Mouse (Mus musculus): ENCODE results near the gene BC037034.

GRCm38 (mm10) chr5:138260051-138260450 is 3.8 kb downstream of the BC037034 start:
- TF ChIP-seq MYC (IDR thresholded peaks at IDR 0.05; ENCODE audit: low read depth, low read length) (no peak), CTCF (conservative IDR thresholded peaks at IDR 0.05 in 1 of 2, IDR thresholded peaks at IDR 0.05 in 1 of 2; ENCODE audit: low read depth in 2 of 2, low read length in 2 of 2) (no peak), TCF12 (IDR thresholded peaks at IDR 0.05; ENCODE audit: low read depth, low read length) (no peak), UBTF (IDR thresholded peaks at IDR 0.05; ENCODE audit: low read depth, low read length) (no peak), NRF1 (IDR thresholded peaks at IDR 0.05; ENCODE audit: low read depth, low read length) (no peak), MEF2A (IDR thresholded peaks at IDR 0.05; ENCODE audit: borderline replicate concordance, low read depth, low read length) (no peak), ZKSCAN1 (IDR thresholded peaks at IDR 0.05; ENCODE audit: borderline replicate concordance, low read depth, low read length) (no peak)

All from CH12.LX (cell line).